Mouse (Mus musculus): ENCODE data around the gene Acer2.

The Acer2 gene

GRCm38 (mm10) chr4:86887879-86888278 is 13.7 kb downstream of the Acer2 start:
- peak; percentile 44 for DNase-seq (ENCODE audit: low spot score)

DNA sequence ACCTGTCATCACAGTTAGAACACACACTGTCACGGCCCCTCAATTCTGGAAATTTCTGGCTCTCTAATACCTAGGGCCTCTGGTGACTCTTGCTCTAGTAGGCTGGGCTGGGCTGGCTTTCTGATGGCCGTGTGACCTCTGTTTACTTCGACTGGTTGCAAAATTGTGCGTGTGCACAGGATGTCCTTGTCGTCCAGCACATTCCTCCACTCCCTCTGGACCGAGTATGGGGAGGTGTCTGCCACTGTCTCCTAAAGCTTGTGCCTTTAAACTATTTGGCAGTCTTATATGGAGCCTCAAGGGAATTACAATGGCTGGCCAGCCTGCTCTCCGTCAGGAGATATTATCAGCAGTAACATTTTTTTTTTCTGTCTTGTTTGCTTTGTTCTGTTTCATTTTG is 23.2 kb downstream of the Acer2 start:
- DNase-seq (ENCODE audit: low spot score) = no peak

DNA sequence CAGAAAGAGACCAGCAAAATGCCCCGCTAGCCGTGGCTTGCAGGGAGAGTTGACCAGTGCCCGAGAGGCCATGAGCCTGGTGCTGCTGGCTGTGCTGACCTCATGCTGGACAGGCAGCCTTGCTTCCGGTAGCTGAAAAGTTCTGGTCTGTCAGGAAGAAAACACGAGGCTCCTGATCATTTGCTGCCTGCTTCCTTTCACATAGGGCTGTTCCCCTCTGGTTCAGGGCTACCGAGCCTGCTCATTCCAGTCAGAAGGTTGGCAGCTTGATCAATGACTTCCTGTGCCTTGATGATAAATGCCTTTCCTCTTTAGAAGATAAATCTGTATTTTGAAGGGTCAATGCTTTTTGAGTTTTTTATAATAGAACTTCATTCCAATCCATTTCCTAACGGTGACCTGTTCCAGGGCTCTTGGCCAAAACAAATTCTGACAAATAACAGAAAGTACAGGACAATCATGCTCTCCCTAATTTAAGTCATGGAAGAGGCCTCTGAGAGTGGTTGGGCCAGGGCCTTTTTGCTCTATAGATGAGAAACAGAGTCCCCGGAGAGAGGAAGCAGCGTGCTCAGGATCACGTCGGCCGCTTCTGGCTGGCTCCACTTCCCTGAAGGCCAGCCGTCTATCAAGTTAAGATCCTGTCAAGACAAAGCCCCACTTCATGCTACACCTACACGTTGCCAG is 24.7 kb downstream of the Acer2 start:
- DNase-seq (ENCODE audit: low spot score) = no peak

GRCm38 (mm10) chr4:86902351-86902750 is 28.2 kb downstream of the Acer2 start:
- no peak for DNase-seq (ENCODE audit: low spot score)

DNA sequence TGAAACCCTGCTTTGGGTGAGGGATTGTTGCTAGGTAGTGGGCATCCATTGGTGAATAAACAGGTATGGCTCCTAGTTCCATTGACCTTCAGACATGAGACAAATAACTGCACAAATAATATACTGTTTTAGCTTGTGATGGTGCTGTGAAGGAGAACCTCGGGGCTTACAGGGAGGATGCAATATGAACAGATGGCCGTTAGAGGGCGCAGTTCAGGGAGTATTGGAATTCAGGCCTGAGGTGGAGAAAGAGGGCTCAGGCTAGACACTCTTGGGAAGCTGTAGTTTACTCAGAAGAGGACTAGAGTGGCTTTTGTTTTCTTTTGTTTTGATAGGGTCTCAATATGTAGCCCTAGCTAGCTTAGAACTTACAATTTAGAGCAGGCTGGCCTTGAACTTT is 30.8 kb downstream of the Acer2 start:
- DNase-seq (ENCODE audit: low spot score) = peak; percentile 42

- no peak for DNase-seq (ENCODE audit: low spot score)
Observed at GRCm38 (mm10) chr4:86905869-86906268, 31.7 kb downstream of the Acer2 start.

DNA sequence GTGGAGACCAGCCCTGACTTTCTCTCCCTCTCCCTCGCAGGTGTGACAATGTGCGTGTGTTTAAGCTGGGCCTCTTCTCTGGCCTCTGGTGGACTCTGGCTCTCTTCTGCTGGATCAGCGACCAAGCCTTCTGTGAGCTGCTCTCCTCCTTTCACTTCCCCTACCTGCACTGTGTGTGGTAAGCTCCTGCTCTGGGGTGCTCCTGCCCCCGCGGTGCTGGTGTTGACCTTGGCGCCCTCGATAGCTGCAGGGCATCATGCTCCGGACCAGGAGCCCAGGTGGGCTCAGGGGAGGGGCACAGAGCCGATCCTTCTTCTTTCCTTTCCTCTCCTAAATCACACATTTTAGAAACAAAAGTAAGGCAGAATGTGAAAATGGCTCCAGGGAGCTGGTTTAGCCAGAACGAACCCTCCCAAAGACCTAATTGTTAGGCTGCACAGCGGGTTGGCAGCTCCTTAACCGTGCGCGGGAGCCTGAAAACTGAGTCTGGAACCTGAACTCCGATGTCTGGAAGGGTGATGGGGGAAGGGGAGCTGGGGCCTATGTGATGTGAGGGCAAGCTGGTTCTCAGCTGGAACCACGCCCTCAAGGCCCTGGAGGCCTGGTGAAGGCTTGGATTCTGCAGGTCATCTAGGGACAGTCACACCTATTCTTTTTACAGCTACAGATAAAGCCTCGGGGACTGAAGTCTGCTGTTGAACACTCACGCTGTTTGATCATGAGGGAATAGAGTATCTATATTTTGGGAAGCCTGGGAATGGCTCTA is 37.6 kb downstream of the Acer2 start:
- DNase-seq (ENCODE audit: low spot score) = no peak

DNA sequence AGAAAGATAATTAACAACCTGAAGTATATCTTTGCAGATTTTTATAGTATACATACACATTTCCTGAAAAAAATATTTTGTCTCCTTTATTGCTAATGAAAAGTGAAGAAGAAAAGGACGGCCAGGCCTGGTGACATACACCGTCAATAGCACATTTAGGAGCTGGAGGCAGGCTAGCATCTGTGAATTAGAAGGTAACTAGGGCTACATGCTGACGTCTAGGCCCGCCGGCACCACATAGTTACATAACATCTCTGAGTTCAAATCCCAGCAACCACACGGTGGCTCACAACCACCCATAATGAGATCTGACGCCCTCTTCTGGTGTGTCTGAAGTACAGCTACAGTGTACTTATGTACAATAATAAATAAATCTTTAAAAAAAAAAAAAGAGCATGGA is 38.6 kb downstream of the Acer2 start:
- DNase-seq (ENCODE audit: low spot score) = no peak

- no peak for DNase-seq (ENCODE audit: low spot score)
Observed at GRCm38 (mm10) chr4:86916062-86916461, 41.9 kb downstream of the Acer2 start.

- no peak for DNase-seq (ENCODE audit: low spot score)
Observed at GRCm38 (mm10) chr4:86923476-86924055, 49.4 kb downstream of the Acer2 start.

DNA sequence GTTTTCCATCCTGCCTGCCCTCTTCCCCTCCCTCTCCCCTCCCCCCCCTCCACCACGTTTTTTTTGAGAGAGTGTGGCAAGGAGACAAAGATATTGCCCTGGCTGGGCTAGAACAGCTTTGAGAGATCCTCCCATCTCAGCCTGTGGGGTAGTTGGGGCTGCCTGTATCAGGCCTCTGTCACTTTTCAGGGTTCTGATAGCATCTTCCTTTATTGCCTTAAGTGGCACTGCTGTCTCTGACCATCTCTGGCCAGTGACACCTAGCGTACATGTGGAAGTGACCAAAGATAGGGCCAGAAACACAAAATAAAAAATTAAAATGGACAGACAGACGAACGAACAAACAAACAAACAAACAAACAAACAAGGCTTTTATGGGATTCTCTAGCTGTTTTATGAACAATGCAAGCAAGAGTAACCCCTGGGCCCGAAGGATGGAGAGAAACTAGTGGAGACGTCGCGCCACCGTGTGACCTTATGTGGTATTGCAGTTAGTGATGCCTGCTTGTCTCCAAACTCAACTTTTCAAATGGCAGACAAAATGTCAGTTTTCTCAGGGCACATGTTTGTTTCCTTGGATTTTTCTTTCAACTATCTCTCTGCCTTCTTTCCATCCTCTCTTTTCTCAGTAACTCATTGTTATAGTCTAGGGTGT is 50.7 kb downstream of the Acer2 start:
- peak; percentile 56 for DNase-seq (ENCODE audit: low spot score)

DNA sequence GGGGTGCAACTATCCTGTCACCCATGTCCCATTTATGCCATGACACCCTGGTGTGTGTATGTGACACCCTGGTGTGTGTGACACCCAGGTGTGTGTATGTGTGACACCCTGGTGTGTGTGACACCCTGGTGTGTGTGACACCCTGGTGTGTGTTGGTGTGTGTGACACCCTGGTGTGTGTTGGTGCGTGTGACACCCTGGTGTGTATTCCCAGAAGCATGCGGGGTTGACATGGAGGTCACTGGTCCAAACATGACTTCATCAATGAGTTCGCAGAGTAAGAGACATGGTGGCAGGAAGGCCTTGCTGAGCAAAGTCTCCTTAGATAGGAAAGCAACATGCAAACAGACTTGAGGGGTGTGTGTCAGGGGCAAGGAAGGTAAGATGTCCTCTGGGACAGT is 52.8 kb downstream of the Acer2 start:
- DNase-seq (ENCODE audit: low spot score) = no peak

DNA sequence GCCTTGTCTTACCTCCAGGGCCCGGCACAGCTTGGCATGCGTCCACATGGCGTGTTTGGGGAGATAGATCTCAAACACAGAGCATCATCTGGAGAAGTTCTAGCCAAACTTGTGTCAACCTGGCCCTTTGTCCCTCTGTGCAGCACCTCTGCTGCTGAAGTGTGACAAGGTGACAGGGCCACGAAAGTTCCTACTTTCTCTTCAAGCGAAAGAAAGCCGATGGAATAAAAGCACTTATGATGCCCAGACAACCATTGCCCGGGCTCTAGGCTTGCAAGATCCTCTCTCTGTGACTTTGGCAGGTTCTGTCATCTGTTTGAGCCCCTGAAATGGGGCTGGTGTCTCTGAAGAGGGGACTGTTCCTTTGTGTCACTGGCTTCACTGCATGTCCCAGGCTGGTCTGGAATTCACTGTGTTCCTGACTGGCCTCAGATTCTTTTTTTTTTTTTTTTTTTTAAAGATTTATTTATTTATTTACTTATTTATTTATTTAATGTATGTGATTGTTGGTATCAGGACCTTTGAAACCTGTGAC is 56.0 kb downstream of the Acer2 start:
- DNase-seq (ENCODE audit: low spot score) = no peak

DNA sequence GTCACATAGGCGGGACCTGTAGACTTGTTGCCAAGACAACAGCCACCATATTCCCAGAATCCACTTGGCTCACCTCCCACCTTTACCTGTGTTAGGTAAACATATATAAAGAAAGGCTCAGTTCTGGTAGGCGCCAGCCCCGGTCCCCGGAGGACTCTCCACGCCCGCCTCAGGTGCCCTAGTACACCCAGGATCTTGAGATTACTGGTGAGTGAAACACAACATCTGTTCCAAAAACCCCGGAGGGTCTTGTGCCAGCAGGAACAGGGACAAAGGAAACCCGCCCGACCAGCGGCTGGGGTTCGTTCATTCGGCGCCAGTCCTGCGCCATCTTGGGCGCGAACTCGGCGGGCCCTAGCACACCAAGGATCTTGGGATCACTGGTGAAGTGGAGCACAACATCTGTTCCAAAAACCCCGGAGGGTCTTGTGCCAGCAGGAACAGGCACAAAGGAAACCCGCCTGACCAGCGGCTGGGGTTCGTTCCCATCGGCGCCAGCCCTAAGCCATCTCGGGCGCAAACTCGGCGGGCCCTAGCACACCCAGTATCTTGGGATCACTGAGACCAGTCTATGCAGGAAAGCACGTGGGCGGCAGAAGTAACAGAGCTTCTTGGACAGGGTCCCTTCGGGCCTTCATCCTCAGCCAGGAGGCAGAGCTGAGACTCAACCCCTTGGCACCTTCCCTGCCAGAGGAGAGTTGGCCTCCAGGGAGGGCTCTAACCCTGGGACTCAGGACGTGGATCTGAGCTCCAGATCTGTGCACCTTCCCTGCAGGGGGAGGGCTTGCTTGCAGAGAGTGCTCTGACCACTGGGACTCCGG is 56.6 kb downstream of the Acer2 start:
- no peak for DNase-seq (ENCODE audit: low spot score)

DNA sequence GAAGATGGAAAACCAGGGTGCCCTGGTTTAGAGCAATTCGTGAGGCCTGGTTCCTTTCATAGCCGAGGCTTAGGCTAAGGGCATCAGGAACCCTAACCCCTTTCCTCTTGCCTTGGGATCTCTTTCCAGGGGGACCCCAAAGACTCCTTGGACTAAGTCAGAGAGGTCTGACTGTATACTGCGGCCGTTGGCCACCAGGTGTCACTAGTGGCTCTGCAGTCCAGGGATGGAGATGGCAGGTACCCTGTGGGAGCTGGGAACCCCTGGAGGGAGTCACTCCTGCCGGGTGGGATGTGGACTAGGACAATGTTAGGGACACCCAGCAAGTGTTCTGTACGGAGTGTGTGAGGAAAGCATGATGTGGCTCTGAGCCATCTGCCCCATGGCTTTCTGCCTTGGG is 58.8 kb downstream of the Acer2 start:
- DNase-seq (ENCODE audit: low spot score) = no peak

DNA sequence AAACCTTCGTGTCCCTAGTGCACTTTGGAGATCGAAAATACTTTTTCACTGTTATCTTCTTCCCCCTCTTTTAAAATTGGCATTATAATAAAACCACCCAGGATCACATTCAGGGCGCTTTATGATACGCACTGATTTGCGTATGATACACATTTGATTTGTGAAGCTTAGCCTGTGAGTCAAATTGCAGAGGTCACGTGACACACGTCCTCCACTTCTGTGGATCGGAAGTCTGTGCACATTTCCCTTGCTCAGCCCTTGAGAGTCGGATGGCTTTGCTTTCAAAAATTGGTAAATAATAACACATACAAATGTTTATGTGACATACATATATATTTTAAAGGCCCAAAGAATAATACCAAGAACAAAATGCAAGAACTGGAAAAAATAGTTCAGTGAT is 62.0 kb downstream of the Acer2 start:
- no peak for DNase-seq (ENCODE audit: low spot score)

DNA sequence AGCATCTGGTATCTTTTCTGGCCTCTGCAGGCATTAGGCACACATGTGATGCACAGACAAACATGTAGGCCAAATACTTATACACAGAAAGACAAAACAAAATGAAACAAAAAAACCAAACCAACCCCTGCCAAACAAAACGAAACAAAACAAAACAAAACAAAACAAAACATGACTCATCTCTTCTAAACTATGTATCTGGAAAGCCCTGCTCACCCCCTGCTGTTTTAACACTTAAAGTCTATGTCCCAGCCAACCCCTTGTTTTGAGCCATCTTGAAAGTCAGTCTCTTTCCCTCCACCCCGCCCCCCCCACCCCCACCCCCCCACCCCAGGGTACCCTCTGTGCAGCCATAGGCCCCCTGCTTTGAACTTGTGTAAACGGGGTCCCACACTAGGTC is 62.5 kb downstream of the Acer2 start:
- no peak for DNase-seq (ENCODE audit: low spot score)

DNA sequence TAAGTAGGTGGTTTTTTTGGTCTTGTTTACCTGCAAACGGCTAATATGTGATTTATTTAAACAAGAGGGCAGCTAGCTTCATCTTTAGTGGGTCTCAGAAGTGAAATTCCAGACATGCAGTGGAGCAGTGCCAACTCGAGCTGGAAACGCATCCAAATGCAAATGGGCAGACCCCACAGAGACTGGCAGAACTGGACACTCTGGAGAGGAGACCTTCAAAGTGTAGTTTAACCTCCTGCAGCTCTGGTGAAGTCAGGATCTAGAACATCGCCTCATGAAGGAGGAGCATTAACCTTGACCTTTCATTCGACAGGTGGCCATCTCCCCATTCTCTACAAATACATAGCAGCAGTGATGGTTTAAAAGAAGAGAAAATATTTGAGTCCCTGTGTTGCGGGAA is 68.5 kb downstream of the Acer2 start:
- no peak for DNase-seq (ENCODE audit: low spot score)

DNA sequence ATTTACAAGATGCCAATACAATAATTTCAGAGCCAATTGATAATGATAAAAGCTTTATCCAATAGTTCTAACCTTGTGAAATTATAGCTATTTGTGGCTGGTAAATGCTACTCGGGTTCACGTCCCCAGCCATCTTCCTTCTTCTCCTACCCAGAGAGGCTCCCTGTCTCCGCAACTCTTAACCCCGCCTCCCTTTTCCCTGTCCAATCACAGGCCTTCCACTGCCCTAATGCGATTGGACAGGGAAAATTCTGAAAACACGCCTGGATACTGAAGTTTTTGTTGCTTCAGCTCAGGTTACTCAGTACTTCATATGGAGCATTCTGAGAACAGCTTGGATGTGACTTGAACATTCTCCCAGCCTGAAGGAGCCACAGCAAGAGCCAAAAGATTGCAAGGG is 69.1 kb downstream of the Acer2 start:
- no peak for DNase-seq (ENCODE audit: low spot score)

GRCm38 (mm10) chr4:86948794-86949193 is 74.6 kb downstream of the Acer2 start:
- DNase-seq (ENCODE audit: low spot score) = no peak

DNA sequence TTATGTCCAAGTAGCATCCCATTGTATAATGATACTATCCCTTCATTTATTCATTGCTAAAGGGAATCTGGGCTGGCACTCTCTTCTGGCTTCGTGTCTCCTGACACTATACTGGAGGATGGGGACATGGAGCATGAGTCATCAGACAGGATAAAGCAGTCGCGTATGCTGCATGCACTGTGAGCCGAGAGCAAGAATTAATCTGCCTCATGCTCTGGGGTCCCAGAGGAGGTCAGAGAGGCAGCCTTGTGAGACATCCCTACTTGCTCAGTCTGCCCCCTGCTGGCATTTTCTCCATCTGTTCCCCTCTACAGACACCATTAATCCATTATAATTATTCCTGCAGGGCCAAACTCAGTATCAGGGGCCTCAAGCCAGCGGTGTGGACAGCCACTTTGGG is 79.3 kb downstream of the Acer2 start:
- DNase-seq (ENCODE audit: low spot score) = no peak

GRCm38 (mm10) chr4:86955448-86955847 is 81.3 kb downstream of the Acer2 start:
- no peak for DNase-seq (ENCODE audit: low spot score)
